In the genomic region with DNA sequence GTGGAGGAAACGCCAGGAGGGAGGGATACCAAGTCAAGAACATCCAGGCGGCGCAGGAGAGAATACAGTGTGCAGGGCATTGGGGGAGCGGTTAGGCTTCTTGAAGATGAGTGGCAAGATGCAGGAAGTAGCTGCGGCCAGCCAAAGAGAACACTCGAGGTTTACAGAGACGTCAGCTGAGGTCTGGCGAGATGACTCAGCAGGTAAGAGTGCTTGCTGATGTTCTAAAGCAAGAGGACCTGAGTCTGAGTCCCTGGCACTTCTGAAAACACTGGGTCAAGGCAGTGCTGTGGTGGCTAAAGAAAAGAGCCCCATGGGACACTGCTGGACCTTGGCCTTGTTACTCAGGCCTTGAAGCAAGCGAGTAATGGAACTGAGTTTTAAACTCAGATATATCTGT, we compare ENCODE assay signal across 13 mouse cellular contexts.
DNase-seq lines count a peak whose midpoint lies in the region; ATAC-seq lines count a peak whose summit lies in the region.
"Had no signal": no experiment of that assay in that cellular context is flagged by ENCODE, and none has a peak within 500 bp of the region (broad histone marks: within the 10 kb centered on the region; RNA-seq: fewer than 3 reads in every experiment).

No protein-coding gene starts in this region.

- whole genome bisulfite sequencing in kidney, embryonic 14.5 days = 85% methylated on average over 9 of the region's 9 CpGs

- peak; percentile 11 to 12 for DNase-seq in spleen, postnatal 36 days (ENCODE audit: low spot score in 2 of 2)
- no peak for DNase-seq in spleen, adult 12 weeks (ENCODE audit: low spot score)
- peak; percentile 81 for DNase-seq in naive thymus-derived CD4-positive, alpha-beta T cell, adult 2 months (ENCODE audit: low read depth)
- no peak for DNase-seq in heart, adult 18-20 months
- DNase-seq in left cerebral cortex, postnatal 25 days (ENCODE audit: low spot score in 2 of 2) = no peak
- DNase-seq: cerebellum, adult 11 months; gastrocnemius, adult 2 months had no signal

- H3K9me3 ChIP-seq in kidney, embryonic 14.5 days (ENCODE audit: control insufficient read depth, low read length) = no peaks in the 10 kb centered on the region
- H3K9me3 ChIP-seq: G1E; intestine, embryonic 15.5 days; limb, embryonic 12.5 days; midbrain, embryonic 12.5 days had no signal

- no peak overlapping the region for H3K9ac ChIP-seq in kidney, embryonic 14.5 days (ENCODE audit: low read depth, low read length)
- H3K9ac ChIP-seq: intestine, embryonic 15.5 days; limb, embryonic 12.5 days; midbrain, embryonic 12.5 days had no signal

- no peaks in the 10 kb centered on the region for H3K27me3 ChIP-seq in kidney, embryonic 14.5 days (ENCODE audit: control insufficient read depth, insufficient read depth, low read length)
- H3K27me3 ChIP-seq: intestine, embryonic 15.5 days; limb, embryonic 12.5 days; midbrain, embryonic 12.5 days had no signal

- H3K36me3 ChIP-seq in kidney, embryonic 14.5 days (ENCODE audit: control insufficient read depth, insufficient read depth, low read length) = no peaks in the 10 kb centered on the region
- H3K36me3 ChIP-seq: G1E; intestine, embryonic 15.5 days; limb, embryonic 12.5 days; midbrain, embryonic 12.5 days had no signal

- no peaks in the 10 kb centered on the region for H3K4me1 ChIP-seq in kidney, embryonic 14.5 days (ENCODE audit: control insufficient read depth, insufficient read depth, low read length)
- H3K4me1 ChIP-seq: midbrain, embryonic 12.5 days had no signal

- peak; percentile 87 for ATAC-seq in granulocyte monocyte progenitor cell, adult 5-6 weeks (replicated peaks; ENCODE audit: poor library complexity, severe bottlenecking)
- no peak for ATAC-seq in kidney, embryonic 14.5 days (ENCODE audit: low FRiP score, low TSS enrichment)
- ATAC-seq: intestine, embryonic 15.5 days had no signal

- no peak overlapping the region for H3K4me2 ChIP-seq in kidney, embryonic 14.5 days (replicated peaks; ENCODE audit: low read depth, low read length)
- H3K4me2 ChIP-seq: intestine, embryonic 15.5 days; limb, embryonic 12.5 days; midbrain, embryonic 12.5 days had no signal

- H3K4me3 ChIP-seq in kidney, embryonic 14.5 days (ENCODE audit: low read length) = no peak overlapping the region
- H3K4me3 ChIP-seq: gastrocnemius, adult 2 months; intestine, embryonic 15.5 days; limb, embryonic 12.5 days; midbrain, embryonic 12.5 days had no signal

- intact Hi-C loops in left cerebral cortex, postnatal 25 days (cut with DNase I) = no loop called here

- H3K27ac ChIP-seq in kidney, embryonic 14.5 days (ENCODE audit: low read depth, low read length) = no peak overlapping the region
- H3K27ac ChIP-seq: gastrocnemius, adult 2 months; intestine, embryonic 15.5 days; limb, embryonic 12.5 days; midbrain, embryonic 12.5 days had no signal

Comparison
In these comparisons a context has a peak if more than half of its experiments do, and no peak if none do; other contexts are left out.
1. DNase-seq: peak in spleen, postnatal 36 days (2 of 2) and naive thymus-derived CD4-positive, alpha-beta T cell, adult 2 months (single experiment); none in spleen, adult 12 weeks (single experiment), heart, adult 18-20 months (0 of 2) and left cerebral cortex, postnatal 25 days (0 of 2).